Mouse (Mus musculus): Measurements from ENCODE around the gene Gpatch8.

- TF ChIP-seq FLI1 (IDR thresholded peaks at IDR 0.05; ENCODE audit: low read length) (no peak), GATA1 (IDR thresholded peaks at IDR 0.05; ENCODE audit: borderline replicate concordance, low read length) (no peak)
Measured at GRCm38 (mm10) chr11:102603496-102603850, 47.3 kb upstream of the Gpatch8 start.
